Comparison of ENCODE assay signal across 12 mouse cellular contexts in genomic region chr12:86211099-86211520, GRCm38 (mm10). TPM values are rescaled to one million over a fixed set of nuclear protein-coding genes. Genes with fewer than 3 reads are reported as not detected.
A peak's percentile ranks its signal among the peaks of the same experiment; 100 is the strongest.
DNase-seq lines count a peak whose midpoint lies in the region; ATAC-seq and TF ChIP-seq lines count a peak whose summit lies in the region.
"Had no signal": no experiment of that assay in that cellular context is flagged by ENCODE, and none has a peak within 500 bp of the region (broad histone marks: within the 10 kb centered on the region; RNA-seq: fewer than 3 reads in every experiment).

No protein-coding gene starts in this region.

- H3K27ac ChIP-seq in forebrain, embryonic 14.5 days (ENCODE audit: low read depth, low read length) = no peak overlapping the region
- no peak overlapping the region for H3K27ac ChIP-seq in hindbrain, postnatal 0 days
- H3K27ac ChIP-seq in neural tube, embryonic 15.5 days (replicated peaks) = no peak overlapping the region
- H3K27ac ChIP-seq: liver, embryonic 13.5 days had no signal

- peak overlapping the region; percentile 9; the same call in 1 of the 2 replicates for H3K4me3 ChIP-seq in forebrain, embryonic 14.5 days (ENCODE audit: low read depth, low read length)
- H3K4me3 ChIP-seq in hindbrain, postnatal 0 days (ENCODE audit: low read length) = no peak overlapping the region; the same call in 1 of the 2 replicates
- H3K4me3 ChIP-seq in neural tube, embryonic 15.5 days (replicated peaks) = peak overlapping the region; percentile 14
- H3K4me3 ChIP-seq: liver, embryonic 13.5 days had no signal

- no peaks in the 10 kb centered on the region for H3K9me3 ChIP-seq in forebrain, embryonic 14.5 days (replicated peaks; ENCODE audit: control insufficient read depth, low read length)
- no peaks in the 10 kb centered on the region for H3K9me3 ChIP-seq in hindbrain, postnatal 0 days (ENCODE audit: low read length)
- H3K9me3 ChIP-seq in neural tube, embryonic 15.5 days (replicated peaks) = no peaks in the 10 kb centered on the region
- H3K9me3 ChIP-seq: liver, embryonic 13.5 days had no signal

- peak overlapping the region; percentile 37; the same call in 1 of the 2 replicates for H3K9ac ChIP-seq in forebrain, embryonic 14.5 days (ENCODE audit: low read length)
- H3K9ac ChIP-seq in hindbrain, postnatal 0 days (replicated peaks; ENCODE audit: low read length) = no peak overlapping the region
- H3K9ac ChIP-seq in neural tube, embryonic 15.5 days (replicated peaks) = no peak overlapping the region
- H3K9ac ChIP-seq: liver, embryonic 13.5 days had no signal

- DNase-seq in testis, postnatal 10 days (ENCODE audit: low spot score) = peak; percentile 46
- no peak for DNase-seq in testis, postnatal 14 days (ENCODE audit: low spot score)
- DNase-seq in forebrain, embryonic 14.5 days (ENCODE audit: low spot score) = no peak
- peak; percentile 18 for DNase-seq in hindbrain, postnatal 0 days (ENCODE audit: low spot score)
- no peak for DNase-seq in adrenal gland, adult 8-10 months
- no peak for DNase-seq in thymus, postnatal 25 days
- DNase-seq in left cerebral cortex, adult 11 months (ENCODE audit: low spot score) = no peak
- DNase-seq: cerebellum, adult 18-20 months; heart, postnatal 36 days; kidney, adult 2 months; liver, embryonic 13.5 days had no signal

- peak; percentile 29 for ATAC-seq in forebrain, embryonic 14.5 days
- peak; percentile 38; the same call in 1 of the 2 replicates for ATAC-seq in hindbrain, postnatal 0 days
- ATAC-seq in neural tube, embryonic 15.5 days (ENCODE audit: low FRiP score) = 0 out of 2 replicates have a peak, but pooled peaks have one; percentile 26

- no peaks in the 10 kb centered on the region for H3K36me3 ChIP-seq in forebrain, embryonic 14.5 days (ENCODE audit: control insufficient read depth, insufficient read depth, low read length)
- H3K36me3 ChIP-seq in hindbrain, postnatal 0 days (ENCODE audit: insufficient read depth, low read length) = no peaks in the 10 kb centered on the region
- H3K36me3 ChIP-seq in neural tube, embryonic 15.5 days = no peaks in the 10 kb centered on the region
- H3K36me3 ChIP-seq: liver, embryonic 13.5 days had no signal

- H3K4me2 ChIP-seq in forebrain, embryonic 14.5 days (ENCODE audit: low read length) = peak overlapping the region; percentile 42
- H3K4me2 ChIP-seq in hindbrain, postnatal 0 days (ENCODE audit: low read depth, low read length) = peak overlapping the region; percentile 48
- peak overlapping the region; percentile 43 for H3K4me2 ChIP-seq in neural tube, embryonic 15.5 days
- H3K4me2 ChIP-seq: liver, embryonic 13.5 days had no signal

- TF ChIP-seq CTCF in hindbrain, postnatal 0 days (IDR thresholded peaks at IDR 0.05; ENCODE audit: low read depth) = no peak

- H3K4me1 ChIP-seq in forebrain, embryonic 14.5 days (ENCODE audit: control insufficient read depth, insufficient read depth, low read length) = peaks cover 11% of the 10 kb centered on the region
- no peaks in the 10 kb centered on the region for H3K4me1 ChIP-seq in hindbrain, postnatal 0 days (ENCODE audit: insufficient read depth, low read length)
- H3K4me1 ChIP-seq in neural tube, embryonic 15.5 days = peaks cover 15% of the 10 kb centered on the region
- H3K4me1 ChIP-seq: liver, embryonic 13.5 days had no signal

- peaks cover 40% of the 10 kb centered on the region for H3K27me3 ChIP-seq in forebrain, embryonic 14.5 days (replicated peaks; ENCODE audit: control insufficient read depth, insufficient read depth, low read length)
- peaks cover 24% of the 10 kb centered on the region for H3K27me3 ChIP-seq in hindbrain, postnatal 0 days (ENCODE audit: insufficient read depth, low read length)
- peaks cover 68% of the 10 kb centered on the region for H3K27me3 ChIP-seq in neural tube, embryonic 15.5 days (replicated peaks)

- under 1% methylated on average over 19 of the region's 19 CpGs for WGBS in forebrain, embryonic 14.5 days
- WGBS in hindbrain, postnatal 0 days = 1% methylated on average over 19 of the region's 19 CpGs
- 1% methylated on average over 19 of the region's 19 CpGs for WGBS in neural tube, embryonic 15.5 days

RNA-seq across cellular contexts. Expression of gene Gpatch2l, which starts 30.5 kb away (rescaled TPM):
- 23.5 and 27.4 TPM in 2 replicates for polyA plus RNA-seq in forebrain, embryonic 14.5 days (2014; fragmentation: Nextera tagmentation; extraction: Ambion mirVana)
- total RNA-seq in hindbrain, postnatal 0 days (2014; rRNA removed) = 28.4 and 38.0 TPM in 2 replicates
- 19.8 and 21.5 TPM in 2 replicates for polyA plus RNA-seq in hindbrain, postnatal 0 days (2015; fragmentation: Nextera tagmentation; extraction: Ambion mirVana)
- 20.8 and 25.0 TPM in 2 replicates for polyA plus RNA-seq in neural tube, embryonic 15.5 days (2015; fragmentation: Nextera tagmentation; extraction: Ambion mirVana)
- 10 to 100 TPM; 20.7 to 29.1 (median 24.9) TPM for total RNA-seq in adrenal gland, adult 8-10 months (2022)

Comparison
In these comparisons a context has a peak if more than half of its experiments do, and no peak if none do; other contexts are left out.
1. DNase-seq: peak in testis, postnatal 10 days (single experiment) and hindbrain, postnatal 0 days (single experiment); none in testis, postnatal 14 days (single experiment), forebrain, embryonic 14.5 days (single experiment), adrenal gland, adult 8-10 months (single experiment), thymus, postnatal 25 days (single experiment) and left cerebral cortex, adult 11 months (single experiment).
2. Peak in every context shown above with its lines, with median percentiles within 50 percentile points of each other: ATAC-seq and H3K4me2 ChIP-seq.